Mouse (Mus musculus) C2C12 (cell line): ENCODE results near the gene Rnf141. TPM values are rescaled to one million over a fixed set of nuclear protein-coding genes. Genes with fewer than 3 reads are reported as not detected.
A peak's percentile ranks its signal among the peaks of the same experiment; 100 is the strongest.

Experiments
- H3K27me3 ChIP-seq: one replicate; pipeline ENCODE4 v1.6.1; 2011; ENCODE audit not compliant: control insufficient read depth, insufficient read depth, insufficient read length
- H3K36me3 ChIP-seq: one replicate; pipeline ENCODE4 v1.6.1; 2011; ENCODE audit not compliant: control insufficient read depth, insufficient read depth
- H3K4me3 ChIP-seq: one replicate; pipeline ENCODE4 v1.5.1; 2011; ENCODE audit warnings: mild to moderate bottlenecking, control low read depth; ENCODE audit not compliant: poor library complexity, insufficient read depth, severe bottlenecking
- H3K79me2 ChIP-seq: one replicate; pipeline ENCODE4 v1.6.1; 2011; ENCODE audit not compliant: control insufficient read depth, insufficient read depth
- H3K79me3 ChIP-seq: one replicate; pipeline ENCODE4 v1.6.1; 2011; ENCODE audit warnings: low read depth, control low read depth
- H3ac ChIP-seq: one replicate; pipeline ENCODE3; 2011; ENCODE audit warnings: low read depth; ENCODE audit not compliant: control insufficient read depth, insufficient read length
- CEBPB ChIP-seq: IDR thresholded peaks from one replicate; pipeline ENCODE4 v1.6.1; 2011; ENCODE audit warnings: low read depth, mild to moderate bottlenecking, control low read depth, moderate library complexity
- CTCF ChIP-seq: IDR thresholded peaks from one replicate; pipeline ENCODE4 v1.5.1; 2011; ENCODE audit not compliant: control insufficient read depth, insufficient read depth, insufficient read length
- FOSL1 ChIP-seq: IDR thresholded peaks from one replicate; pipeline ENCODE4 v1.8.0; 2011; ENCODE audit warnings: mild to moderate bottlenecking, low read length; ENCODE audit not compliant: poor library complexity, insufficient read depth, severe bottlenecking
- MAX ChIP-seq: IDR thresholded peaks from one replicate; pipeline ENCODE4 v1.6.1; 2011; ENCODE audit warnings: mild to moderate bottlenecking, control low read depth
- MYOD1 ChIP-seq: IDR thresholded peaks from one replicate; pipeline ENCODE4 v1.6.1; 2011; ENCODE audit warnings: low read depth; ENCODE audit not compliant: control insufficient read depth, insufficient read length
- MYOG ChIP-seq: IDR thresholded peaks from one replicate; pipeline ENCODE4 v1.6.1; 2011; ENCODE audit not compliant: control insufficient read depth, insufficient read length; ENCODE audit errors: extremely low read depth
- USF1 ChIP-seq: IDR thresholded peaks from one replicate; pipeline ENCODE4 v1.6.1; 2011; ENCODE audit warnings: low read depth, mild to moderate bottlenecking, control low read depth, moderate library complexity
- polyA plus RNA-seq: library from polyadenylated mRNA; unstranded; fragments of >200 nt; fragmentation: generic; extraction: Trizol; gene quantifications from one replicate; pipeline ENCODE4 v1.2.1, GENCODE M21; 2012; ENCODE audit warnings: missing spikeins

Gene Rnf141
- polyA plus RNA-seq, 1 experiment: 9.7 TPM

DNA sequence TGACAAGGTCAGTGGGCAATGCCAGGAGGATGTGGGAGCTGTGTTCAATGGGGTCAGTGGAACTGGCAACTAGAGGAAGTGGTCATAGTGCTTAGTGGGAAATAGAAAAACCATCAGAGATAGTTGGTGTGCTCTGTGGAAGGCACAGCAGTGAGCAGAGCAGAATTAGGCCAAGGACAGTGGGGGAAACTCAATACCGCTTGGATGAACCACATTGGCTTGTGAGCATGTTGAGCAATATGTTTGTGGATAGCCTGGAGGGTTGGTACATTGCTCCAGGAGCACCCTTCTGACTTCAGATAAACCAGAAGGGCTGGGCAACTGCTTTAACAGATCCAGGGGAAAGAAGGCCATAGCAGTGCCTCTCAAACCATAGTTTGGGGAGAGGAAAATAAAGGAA lies 4.1 kb upstream of the Rnf141 start:
- Histone ChIP-seq H3K79me2 (peaks cover 4% of the 10 kb centered on the region), H3ac (no peak overlapping the region), H3K79me3 (no peaks in the 10 kb centered on the region), H3K36me3 (no peaks in the 10 kb centered on the region), H3K27me3 (no peaks in the 10 kb centered on the region), H3K4me3 (no peak overlapping the region)
- TF ChIP-seq MYOG: no peak
- no peak for TF ChIP-seq CTCF
- no peak for TF ChIP-seq MAX
- TF ChIP-seq CEBPB: no peak
- no peak for TF ChIP-seq USF1
- no peak for TF ChIP-seq MYOD1
- no peak for TF ChIP-seq FOSL1

DNA sequence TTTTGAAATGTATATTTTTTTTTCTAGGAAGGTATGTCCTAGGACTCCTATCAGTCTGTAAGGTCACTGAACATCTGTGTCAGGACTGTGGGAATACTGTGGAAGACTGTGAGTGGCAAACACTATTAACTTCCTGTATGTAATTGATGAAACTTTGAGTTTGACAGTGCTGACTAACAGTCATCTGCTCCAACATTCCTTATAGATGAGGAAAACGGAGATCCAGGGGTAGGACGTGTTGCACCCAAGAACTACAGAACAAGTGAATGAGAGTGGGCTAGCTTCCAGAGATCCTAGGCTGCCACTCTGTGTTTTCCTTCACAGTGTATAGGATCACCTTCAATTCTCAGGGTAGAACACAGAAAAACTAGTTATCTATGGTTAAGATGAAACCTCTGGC lies 3.1 kb upstream of the Rnf141 start:
- no peaks in the 10 kb centered on the region for H3K79me3 ChIP-seq
- peaks cover 12% of the 10 kb centered on the region for H3K79me2 ChIP-seq
- no peaks in the 10 kb centered on the region for H3K36me3 ChIP-seq
- H3K27me3 ChIP-seq: no peaks in the 10 kb centered on the region
- no peak overlapping the region for H3K4me3 ChIP-seq
- no peak for TF ChIP-seq MYOD1
- no peak for TF ChIP-seq USF1
- no peak for TF ChIP-seq CTCF
- TF ChIP-seq MAX: no peak
- no peak for TF ChIP-seq MYOG
- no peak for TF ChIP-seq FOSL1
- TF ChIP-seq CEBPB: no peak
- H3ac ChIP-seq: no peak overlapping the region

DNA sequence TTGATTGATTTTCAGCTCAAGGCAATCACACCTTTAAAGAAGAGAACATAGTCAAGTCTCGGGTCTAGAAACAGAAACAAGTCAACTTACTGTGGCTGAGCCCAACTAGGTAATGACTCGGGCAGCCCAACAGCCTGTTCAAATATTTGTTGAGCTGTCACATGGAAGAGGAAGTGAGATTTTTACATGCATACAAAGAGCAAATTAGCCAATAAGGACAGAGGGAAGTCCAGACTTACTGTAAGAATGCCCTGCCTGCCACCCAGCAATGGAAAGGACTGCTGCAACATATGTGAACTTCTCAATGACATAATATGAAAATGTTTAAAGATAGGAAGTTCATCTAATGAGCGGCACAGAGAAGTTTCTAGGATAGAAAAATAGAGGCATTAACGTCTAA lies 3.9 kb downstream of the Rnf141 start:
- peaks cover 5% of the 10 kb centered on the region for H3K36me3 ChIP-seq
- TF ChIP-seq FOSL1 (no peak), CEBPB (no peak), CTCF (no peak)
- H3ac ChIP-seq: no peak overlapping the region
- peaks cover 1% of the 10 kb centered on the region for H3K79me3 ChIP-seq
- H3K27me3 ChIP-seq: no peaks in the 10 kb centered on the region
- H3K4me3 ChIP-seq: no peak overlapping the region
- peaks cover 19% of the 10 kb centered on the region for H3K79me2 ChIP-seq

- H3K27me3 ChIP-seq: no peaks in the 10 kb centered on the region
- H3ac ChIP-seq: no peak overlapping the region
- no peaks in the 10 kb centered on the region for H3K79me3 ChIP-seq
- TF ChIP-seq CEBPB (no peak), USF1 (no peak), MYOD1 (no peak), FOSL1 (no peak), CTCF (no peak), MAX (no peak), MYOG (no peak)
- no peak overlapping the region for H3K4me3 ChIP-seq
- no peaks in the 10 kb centered on the region for H3K79me2 ChIP-seq
- peaks cover 19% of the 10 kb centered on the region for H3K36me3 ChIP-seq
Observed at GRCm38 (mm10) chr7:110834522-110834921, 9.7 kb downstream of the Rnf141 start.

DNA sequence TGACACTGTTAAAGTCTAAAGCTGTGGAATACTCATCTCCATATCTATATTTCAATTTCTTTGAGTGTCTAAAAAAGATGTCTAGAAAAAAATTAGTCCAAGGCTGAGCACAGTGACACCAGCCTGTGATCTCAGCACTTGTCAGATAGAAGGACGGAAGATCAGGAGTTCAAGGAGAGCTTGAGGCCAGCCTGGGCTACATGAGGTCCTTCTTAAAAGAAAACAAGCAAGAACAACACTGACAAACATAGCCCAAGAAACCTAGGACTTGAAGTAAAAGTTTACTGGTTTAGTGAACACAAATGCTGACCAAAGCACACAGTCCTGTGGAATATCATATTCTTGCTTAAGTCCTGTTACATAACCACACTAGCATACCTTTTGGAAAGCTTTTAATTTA lies 10.2 kb downstream of the Rnf141 start:
- Histone ChIP-seq H3K4me3 (no peak overlapping the region), H3K27me3 (no peaks in the 10 kb centered on the region), H3K79me3 (no peaks in the 10 kb centered on the region), H3K79me2 (no peaks in the 10 kb centered on the region), H3ac (no peak overlapping the region), H3K36me3 (peaks cover 24% of the 10 kb centered on the region)
- TF ChIP-seq CEBPB (no peak), MAX (no peak), CTCF (no peak), USF1 (no peak), FOSL1 (no peak), MYOD1 (no peak), MYOG (no peak)

DNA sequence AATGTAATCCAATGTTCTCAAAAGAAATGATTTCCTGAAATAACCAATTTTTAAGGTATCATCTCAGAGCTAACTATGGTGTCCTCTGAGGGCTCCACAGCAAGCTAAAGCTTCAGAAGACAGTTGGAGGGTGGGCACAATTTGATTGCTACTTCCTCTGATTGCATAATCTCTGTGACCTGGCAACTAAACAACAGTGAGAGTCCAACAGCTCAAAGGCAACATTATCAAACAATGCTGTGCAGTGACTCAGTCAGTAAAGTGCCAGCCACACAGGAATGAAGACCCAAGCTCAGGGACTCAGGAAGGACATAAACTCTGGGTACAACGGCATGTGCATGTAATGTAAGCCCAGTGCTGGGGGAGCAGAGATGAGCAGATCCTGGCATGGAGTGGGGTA lies 11.2 kb downstream of the Rnf141 start:
- no peaks in the 10 kb centered on the region for H3K27me3 ChIP-seq
- H3K4me3 ChIP-seq: no peak overlapping the region
- peak; percentile 11 for TF ChIP-seq CEBPB
- TF ChIP-seq MYOG: no peak
- no peaks in the 10 kb centered on the region for H3K79me2 ChIP-seq
- H3K36me3 ChIP-seq: peaks cover 27% of the 10 kb centered on the region
- no peaks in the 10 kb centered on the region for H3K79me3 ChIP-seq
- no peak overlapping the region for H3ac ChIP-seq
